Mouse (Mus musculus) CH12.LX (cell line): Measurements from ENCODE around the gene Depdc7. TPM values are rescaled to one million over a fixed set of nuclear protein-coding genes. Genes with fewer than 3 reads are reported as not detected.

Source experiments
- DNase-seq: peaks from one replicate; pipeline ENCODE4 v3.0.0-alpha.2; 2013; ENCODE audit errors: extremely low read depth
- H3K27ac ChIP-seq: 2 replicates; pipeline ENCODE4 v1.5.1; 2012; ENCODE audit warnings: low read depth, mild to moderate bottlenecking, control low read depth, moderate library complexity; ENCODE audit not compliant: insufficient read depth
- H3K27me3 ChIP-seq: replicated peaks from 2 replicates; pipeline ENCODE3; 2012; ENCODE audit warnings: inconsistent platforms
- H3K36me3 ChIP-seq, 2 experiments: replicated peaks in 1 of 2; 2 replicates each; pipeline versions ENCODE3 to v1.6.1; 2012; ENCODE audit warnings: inconsistent platforms in 1 of 2, low read length in 1 of 2, mild to moderate bottlenecking in 1 of 2, mixed read lengths in 1 of 2, moderate library complexity in 1 of 2; ENCODE audit not compliant: control insufficient read depth in 1 of 2, insufficient read depth in 1 of 2
- H3K4me1 ChIP-seq, 2 experiments: 2 replicates each; pipeline ENCODE4 v1.6.1; 2012; ENCODE audit warnings: inconsistent platforms in 1 of 2, moderate library complexity in 1 of 2; ENCODE audit not compliant: insufficient read depth in 2 of 2, control insufficient read depth in 1 of 2
- H3K4me2 ChIP-seq: 2 replicates; pipeline ENCODE4 v1.6.1; 2012; ENCODE audit warnings: low read depth, mild to moderate bottlenecking, control low read depth; ENCODE audit not compliant: poor library complexity, insufficient read depth, severe bottlenecking
- H3K4me3 ChIP-seq, 3 experiments: fragments of 150-350 bp in 1 of 3; sonication (generic) in 1 of 3; replicated peaks in 1 of 3; 2 replicates each; pipeline versions ENCODE3 to v1.5.1; 2011 to 2012; ENCODE audit warnings: low read depth in 2 of 3, low read length in 2 of 3, mild to moderate bottlenecking in 2 of 3, moderate library complexity in 2 of 3, control low read depth in 1 of 3, improper control_type of control experiment in 1 of 3, inconsistent platforms in 1 of 3, mixed read lengths in 1 of 3; ENCODE audit not compliant: poor library complexity in 1 of 3
- H3K79me2 ChIP-seq: replicated peaks from 2 replicates; pipeline ENCODE4 v1.6.1; 2012; ENCODE audit warnings: mild to moderate bottlenecking, moderate library complexity; ENCODE audit not compliant: control insufficient read depth, poor library complexity, insufficient read depth, severe bottlenecking; ENCODE audit errors: extremely low read depth
- H3K9ac ChIP-seq: 2 replicates; pipeline ENCODE4 v1.6.1; 2012; ENCODE audit warnings: low read depth, mild to moderate bottlenecking, control low read depth, moderate library complexity; ENCODE audit not compliant: insufficient read depth
- H3K9me3 ChIP-seq: replicated peaks from 2 replicates; pipeline ENCODE3; 2012; ENCODE audit warnings: low read length, inconsistent platforms, mixed read lengths
- EP300 ChIP-seq: IDR thresholded peaks from 2 replicates; pipeline ENCODE4 v1.6.1; 2011; ENCODE audit warnings: low read length, improper control_type of control experiment
- GABPA ChIP-seq: IDR thresholded peaks from 2 replicates; pipeline ENCODE4 v1.6.1; 2012; ENCODE audit warnings: low read depth, low read length, improper control_type of control experiment, inconsistent platforms; ENCODE audit not compliant: insufficient replicate concordance
- HCFC1 ChIP-seq: IDR thresholded peaks from 2 replicates; pipeline ENCODE4 v1.6.1; 2012; ENCODE audit warnings: low read depth, mild to moderate bottlenecking, inconsistent platforms, low read length, improper control_type of control experiment
- IRF4 ChIP-seq: IDR thresholded peaks from 2 replicates; pipeline ENCODE4 v1.6.1; 2014; ENCODE audit warnings: low read depth, mild to moderate bottlenecking, inconsistent platforms, low read length, improper control_type of control experiment
- KAT2A ChIP-seq: IDR thresholded peaks from 2 replicates; pipeline ENCODE4 v1.6.1; 2012; ENCODE audit warnings: low read length, improper control_type of control experiment, inconsistent platforms; ENCODE audit not compliant: insufficient replicate concordance
- NELFE ChIP-seq: IDR thresholded peaks from 2 replicates; pipeline ENCODE4 v1.6.1; 2011; ENCODE audit warnings: low read depth, low read length, improper control_type of control experiment
- NRF1 ChIP-seq: IDR thresholded peaks from 2 replicates; pipeline ENCODE4 v1.6.1; 2014; ENCODE audit warnings: low read depth, mild to moderate bottlenecking, inconsistent platforms, low read length, improper control_type of control experiment, moderate library complexity
- POLR2A ChIP-seq: IDR thresholded peaks from 2 replicates; pipeline ENCODE4 v1.6.1; 2011; ENCODE audit warnings: low read depth, mild to moderate bottlenecking, improper control_type of control experiment, low read length
- POLR2AphosphoS2 ChIP-seq: IDR thresholded peaks from 2 replicates; pipeline ENCODE4 v1.6.1; 2011; ENCODE audit warnings: low read depth, low read length, improper control_type of control experiment
- SIN3A ChIP-seq: IDR thresholded peaks from 2 replicates; pipeline ENCODE4 v1.6.1; 2012; ENCODE audit warnings: low read length, improper control_type of control experiment, inconsistent platforms
- SMC3 ChIP-seq: IDR thresholded peaks from 2 replicates; pipeline ENCODE4 v1.6.1; 2011; ENCODE audit warnings: low read depth, low read length, improper control_type of control experiment
- TBP ChIP-seq: conservative IDR thresholded peaks from 2 replicates; pipeline ENCODE4 v1.6.1; 2011; ENCODE audit warnings: low read depth, low read length, improper control_type of control experiment
- USF2 ChIP-seq: conservative IDR thresholded peaks from 2 replicates; pipeline ENCODE4 v1.6.1; 2011; ENCODE audit warnings: low read depth, low read length, improper control_type of control experiment
- ZC3H11A ChIP-seq: IDR thresholded peaks from 2 replicates; pipeline ENCODE4 v1.6.1; 2012; ENCODE audit warnings: low read depth, mild to moderate bottlenecking, inconsistent platforms, low read length, improper control_type of control experiment
- ZKSCAN1 ChIP-seq: IDR thresholded peaks from 2 replicates; pipeline ENCODE4 v1.6.1; 2012; ENCODE audit warnings: low read depth, inconsistent platforms, low read length, improper control_type of control experiment, borderline replicate concordance
- dilution Hi-C: fragments of 300-500 bp; cut with MboI; formaldehyde crosslinking; loops from 2 replicates; pipeline ENCODE4 v1.14.3; 2020; ENCODE audit warnings: low sequenced_read_pairs; ENCODE audit not compliant: extremely low pct_unique_long_range_greater_than_20kb, extremely low pct_ligation_motif_present
- in situ Hi-C: fragments of 300-500 bp; cut with MboI; formaldehyde crosslinking; loops from 3 replicates; pipeline ENCODE4 v1.14.3; 2019; ENCODE audit warnings: low sequenced_read_pairs, low pct_ligation_motif_present, low pct_unique_long_range_greater_than_20kb, mixed read lengths
- polyA plus RNA-seq: library from polyadenylated mRNA; unstranded; fragments of >175 nt; gene quantifications from 2 replicates; pipeline ENCODE4 v1.2.1, GENCODE M21; 2012; ENCODE audit warnings: low read depth; ENCODE audit not compliant: insufficient read length
- total RNA-seq, 2 experiments: library from RNA; depleted of rRNA; stranded (reverse); fragments of 300-350 nt in 1 of 2; fragments of >200 nt in 1 of 2; gene quantifications; 2 replicates each; pipeline ENCODE4 v1.2.3; 2012 to 2014

The Depdc7 gene
- total and polyA plus RNA-seq, 3 experiments = 0.32 to 4.3 (median 0.81) TPM

DNA sequence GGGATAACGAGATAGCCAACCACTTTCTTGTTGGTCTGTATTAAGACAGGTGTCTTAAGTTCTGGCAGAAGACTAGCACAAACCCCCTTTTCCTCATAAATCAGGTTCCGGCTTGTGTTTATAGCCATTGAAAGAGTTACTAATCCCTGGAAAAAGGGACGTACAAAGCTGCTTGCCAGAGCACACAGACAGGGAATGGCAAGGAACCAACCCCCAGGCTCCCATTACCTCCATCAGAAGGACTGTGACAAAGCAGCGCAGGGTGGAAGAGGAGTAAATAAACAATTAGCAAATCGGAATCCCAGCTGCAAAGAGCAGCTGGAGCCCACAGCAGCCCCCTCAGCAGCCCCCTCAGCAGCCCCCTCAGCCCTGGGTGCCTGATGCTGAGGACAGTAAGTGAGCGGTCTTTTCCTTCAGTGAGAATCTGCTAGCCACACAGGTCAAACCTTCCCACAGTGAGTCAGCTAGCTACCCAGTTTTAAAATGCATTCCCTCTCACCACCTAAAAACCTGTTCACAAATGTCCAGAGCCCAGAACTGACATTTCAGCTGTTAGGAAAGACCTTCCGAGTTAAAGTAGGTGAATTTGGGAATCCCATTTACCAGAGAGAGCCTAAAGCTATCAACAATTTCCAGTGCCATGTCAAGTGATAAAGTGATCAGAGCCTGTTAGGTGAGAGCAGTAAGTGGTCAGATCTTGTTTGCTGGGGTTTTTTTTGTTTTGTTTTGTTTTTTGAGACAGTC lies 1.5 kb downstream of the Depdc7 start:
- DNase-seq = no peak
- Histone ChIP-seq H3K27me3 (no peaks in the 10 kb centered on the region), H3K4me3 (no peak overlapping the region), H3K9me3 (no peaks in the 10 kb centered on the region), H3K36me3 (no peaks in the 10 kb centered on the region), H3K9ac (no peak overlapping the region), H3K4me1 (peaks cover 3 to 11% of the 10 kb centered on the region in 2 experiments), H3K27ac (no peak overlapping the region), H3K4me2 (peak overlapping the region; percentile 69; the same call in 1 of the 2 replicates), H3K79me2 (no peaks in the 10 kb centered on the region)
- TF ChIP-seq POLR2AphosphoS2 = no peak
- no peak for TF ChIP-seq USF2
- TF ChIP-seq SIN3A = no peak
- no peak for TF ChIP-seq NRF1
- TF ChIP-seq POLR2A = no peak
- TF ChIP-seq NELFE = no peak
- no peak for TF ChIP-seq GABPA
- TF ChIP-seq ZC3H11A = no peak
- no peak for TF ChIP-seq TBP
- TF ChIP-seq SMC3 = no peak
- no peak for TF ChIP-seq ZKSCAN1
- in situ Hi-C loops = loop anchor here (10.0 kb wide), 1 partner anchor 56 kb away; no protein-coding TSS in a partner anchor
- dilution Hi-C loops = no loop called here

GRCm38 (mm10) chr2:104740248-104740949 lies 2.3 kb downstream of the Depdc7 start:
- Histone ChIP-seq H3K9ac (no peak overlapping the region), H3K4me3 (no peak overlapping the region), H3K4me2 (peak overlapping the region; percentile 64), H3K9me3 (no peaks in the 10 kb centered on the region), H3K27me3 (no peaks in the 10 kb centered on the region), H3K27ac (no peak overlapping the region), H3K36me3 (no peaks in the 10 kb centered on the region), H3K4me1 (peaks cover 5 to 13% of the 10 kb centered on the region in 2 experiments), H3K79me2 (no peaks in the 10 kb centered on the region)
- no peak for DNase-seq
- TF ChIP-seq IRF4 = peak; percentile 54; the same call in 1 of the 2 replicates
- TF ChIP-seq EP300 = peak; percentile 28; the same call in 1 of the 2 replicates
- no peak for TF ChIP-seq HCFC1
- no peak for TF ChIP-seq KAT2A
- dilution Hi-C loops = no loop called here
- in situ Hi-C loops = loop anchor here (10.0 kb wide), 1 partner anchor 56 kb away; no protein-coding TSS in a partner anchor
